ENCODE assay signal across 8 mouse cellular contexts in the genomic region with DNA sequence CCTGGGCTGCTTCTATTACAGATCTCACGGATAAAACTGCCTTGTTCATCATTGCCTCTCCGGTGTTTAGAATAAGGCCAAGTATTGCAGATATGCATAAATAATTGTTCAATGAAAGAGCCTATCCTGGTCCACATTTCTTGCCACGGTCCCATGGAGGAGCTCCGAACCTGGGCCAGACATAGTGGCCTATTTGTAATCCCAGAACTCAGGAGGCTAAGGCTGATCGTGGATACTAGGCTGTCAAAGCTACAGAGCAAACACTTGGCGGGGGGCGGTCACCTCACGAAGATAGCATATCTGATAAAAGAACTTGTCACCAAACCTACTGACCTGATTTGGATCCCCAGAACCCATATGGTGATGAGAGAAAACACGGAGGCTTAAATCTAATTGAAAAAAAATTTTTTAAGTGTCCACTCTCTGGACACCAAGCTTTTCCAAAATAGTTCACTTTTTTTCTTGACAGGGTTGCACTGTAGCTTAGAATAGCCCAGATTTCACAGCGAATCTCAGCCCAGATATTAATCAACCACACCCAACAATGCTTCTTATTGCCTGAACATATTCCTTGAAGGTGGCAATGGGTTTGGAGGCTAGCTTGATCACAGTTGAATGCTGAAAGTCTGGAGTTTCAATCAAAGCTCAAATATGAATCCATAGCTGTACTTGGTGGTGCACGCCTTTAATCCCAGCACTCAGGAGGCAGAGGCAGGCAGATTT. TPM values are rescaled to one million over a fixed set of nuclear protein-coding genes. Genes with fewer than 3 reads are reported as not detected.
DNase-seq lines count a peak whose midpoint lies in the region; ATAC-seq and TF ChIP-seq lines count a peak whose summit lies in the region.

No protein-coding gene starts in this region.

- peaks cover 80% of the 10 kb centered on the region for H3K4me1 ChIP-seq in megakaryocyte, embryonic 14.5 days
- H3K4me1 ChIP-seq in forebrain, embryonic 11.5 days (replicated peaks; ENCODE audit: control insufficient read depth, insufficient read depth, low read length): peaks cover 18% of the 10 kb centered on the region
- H3K4me1 ChIP-seq in limb, embryonic 11.5 days (ENCODE audit: control insufficient read depth, insufficient read depth, low read length): peaks cover 19% of the 10 kb centered on the region
- peaks cover 16% of the 10 kb centered on the region for H3K4me1 ChIP-seq in olfactory bulb, adult 2 months (ENCODE audit: control insufficient read depth, insufficient read depth, low read length)

- no peak for DNase-seq in forebrain, embryonic 11.5 days (ENCODE audit: low spot score)
- no peak for DNase-seq in limb, embryonic 11.5 days (ENCODE audit: low spot score)
- DNase-seq in layer of hippocampus, postnatal 36 days: no peak
- DNase-seq in cerebellum, adult 9-10 months: no peak
- no peak for DNase-seq in kidney, adult 8-10 months

- no peak for TF ChIP-seq CTCF in olfactory bulb, adult 2 months (IDR thresholded peaks at IDR 0.05; ENCODE audit: insufficient read depth, low read depth, low read length)

- peak overlapping the region; percentile 93 for H3K27ac ChIP-seq in forebrain, embryonic 11.5 days (ENCODE audit: low read depth, low read length)
- H3K27ac ChIP-seq in limb, embryonic 11.5 days (replicated peaks; ENCODE audit: low read depth, low read length): peak overlapping the region; percentile 96
- H3K27ac ChIP-seq in olfactory bulb, adult 2 months (ENCODE audit: insufficient read depth, low read depth, low read length): 0 out of 2 replicates have a peak overlapping the region, but pooled peaks have one; percentile 43

- H3K4me2 ChIP-seq in forebrain, embryonic 11.5 days (ENCODE audit: low read depth, low read length, severe bottlenecking): peak overlapping the region; percentile 56
- H3K4me2 ChIP-seq in limb, embryonic 11.5 days (ENCODE audit: low read depth, severe bottlenecking): peak overlapping the region; percentile 53

- no peaks in the 10 kb centered on the region for H3K27me3 ChIP-seq in megakaryocyte, embryonic 14.5 days (replicated peaks)
- H3K27me3 ChIP-seq in forebrain, embryonic 11.5 days (ENCODE audit: control insufficient read depth, insufficient read depth, low read length): no peaks in the 10 kb centered on the region
- H3K27me3 ChIP-seq in limb, embryonic 11.5 days (ENCODE audit: control insufficient read depth, insufficient read depth, low read length): no peaks in the 10 kb centered on the region

- peak overlapping the region; percentile 84 for H3K9ac ChIP-seq in forebrain, embryonic 11.5 days (ENCODE audit: low read length)
- peak overlapping the region; percentile 35; the same call in 1 of the 2 replicates for H3K9ac ChIP-seq in limb, embryonic 11.5 days (ENCODE audit: low read length)

- peaks cover 74% of the 10 kb centered on the region for H3K36me3 ChIP-seq in megakaryocyte, embryonic 14.5 days (replicated peaks; ENCODE audit: low read length)
- peaks cover 17% of the 10 kb centered on the region; the same call in 1 of the 2 replicates for H3K36me3 ChIP-seq in forebrain, embryonic 11.5 days (ENCODE audit: control insufficient read depth, insufficient read depth, low read length)
- H3K36me3 ChIP-seq in limb, embryonic 11.5 days (ENCODE audit: control insufficient read depth, insufficient read depth, low read length): peaks cover 39% of the 10 kb centered on the region

- ATAC-seq in megakaryocyte, adult 5-6 weeks (ENCODE audit: poor library complexity, severe bottlenecking): no peak
- peak; percentile 44 for ATAC-seq in forebrain, embryonic 11.5 days (replicated peaks; ENCODE audit: low FRiP score)
- ATAC-seq in limb, embryonic 11.5 days (ENCODE audit: insufficient number of reproducible peaks, low FRiP score, low TSS enrichment, low read depth): no peak; the same call in none of the 2 replicates

- TF ChIP-seq POLR2A in olfactory bulb, adult 2 months (IDR thresholded peaks at IDR 0.05; ENCODE audit: insufficient read depth, low read depth, low read length): no peak

- WGBS in forebrain, embryonic 11.5 days: 30% methylated on average over 11 of the region's 11 CpGs
- 31% methylated on average over 11 of the region's 11 CpGs for WGBS in limb, embryonic 11.5 days
- 23% methylated on average over 11 of the region's 11 CpGs for WGBS in olfactory bulb, adult 2 months

- no peaks in the 10 kb centered on the region for H3K9me3 ChIP-seq in megakaryocyte, embryonic 14.5 days
- H3K9me3 ChIP-seq in forebrain, embryonic 11.5 days (ENCODE audit: control insufficient read depth, low read length): no peaks in the 10 kb centered on the region
- no peaks in the 10 kb centered on the region for H3K9me3 ChIP-seq in limb, embryonic 11.5 days (ENCODE audit: control insufficient read depth, low read length)

- H3K4me3 ChIP-seq in megakaryocyte, embryonic 14.5 days (replicated peaks): peak overlapping the region; percentile 97
- peak overlapping the region; percentile 64 for H3K4me3 ChIP-seq in forebrain, embryonic 11.5 days (ENCODE audit: low read depth, low read length)
- peak overlapping the region; percentile 74 for H3K4me3 ChIP-seq in limb, embryonic 11.5 days (ENCODE audit: low read depth, low read length)
- H3K4me3 ChIP-seq in olfactory bulb, adult 2 months (ENCODE audit: insufficient read depth, low read depth, low read length): peak overlapping the region; percentile 80

RNA-seq across cellular contexts. Expression of gene Ppp4c, which starts 0.6 kb away (rescaled TPM):
- 46.3 and 115 TPM in 2 replicates for polyA plus RNA-seq in megakaryocyte, embryonic 14.5 days (2012; ENCODE audit: insufficient read depth, low replicate concordance)
- total RNA-seq in megakaryocyte, adult 5-6 weeks (2015): 186 and 196 TPM in 2 replicates
- total RNA-seq in megakaryocyte, adult 5-6 weeks (2017): 139 and 154 TPM in 2 replicates
- 348 and 392 TPM in 2 replicates for polyA plus RNA-seq in forebrain, embryonic 11.5 days (2014; fragmentation: Nextera tagmentation; extraction: Ambion mirVana)
- 400 and 426 TPM in 2 replicates for polyA plus RNA-seq in limb, embryonic 11.5 days (2014; fragmentation: Nextera tagmentation; extraction: Ambion mirVana)
- not detected in 2 replicates for polyA plus RNA-seq in olfactory bulb, adult 2 months (2012; ENCODE audit: insufficient read depth, insufficient read length, low replicate concordance, missing spikeins)
- 10 to 100 TPM; 54.3 to 59.5 TPM for total RNA-seq in layer of hippocampus, postnatal 36 days (2021)

RNA-seq across cellular contexts. Expression of gene Fam57b, which starts 4.6 kb away (rescaled TPM):
- 13.5 and 29.3 TPM in 2 replicates for polyA plus RNA-seq in megakaryocyte, embryonic 14.5 days (2012; ENCODE audit: insufficient read depth, low replicate concordance)
- total RNA-seq in megakaryocyte, adult 5-6 weeks (2015): not detected in 2 replicates
- not detected in 2 replicates for total RNA-seq in megakaryocyte, adult 5-6 weeks (2017)
- polyA plus RNA-seq in forebrain, embryonic 11.5 days (2014; fragmentation: Nextera tagmentation; extraction: Ambion mirVana): 10.2 and 10.6 TPM in 2 replicates
- not detected in 2 replicates for polyA plus RNA-seq in limb, embryonic 11.5 days (2014; fragmentation: Nextera tagmentation; extraction: Ambion mirVana)
- polyA plus RNA-seq in olfactory bulb, adult 2 months (2012; ENCODE audit: insufficient read depth, insufficient read length, low replicate concordance, missing spikeins): not detected in 2 replicates
- total RNA-seq in layer of hippocampus, postnatal 36 days (2021): 10 to 100 TPM; 75.1 to 83.3 TPM

RNA-seq across cellular contexts. Expression of gene Tbx6, which starts 11.6 kb away (rescaled TPM):
- 3.0 and 15.0 TPM in 2 replicates for polyA plus RNA-seq in megakaryocyte, embryonic 14.5 days (2012; ENCODE audit: insufficient read depth, low replicate concordance)
- 0.68 and 1.0 TPM in 2 replicates for total RNA-seq in megakaryocyte, adult 5-6 weeks (2015)
- total RNA-seq in megakaryocyte, adult 5-6 weeks (2017): 0.98 and 0.99 TPM in 2 replicates
- 0.28 and 0.61 TPM in 2 replicates for polyA plus RNA-seq in forebrain, embryonic 11.5 days (2014; fragmentation: Nextera tagmentation; extraction: Ambion mirVana)
- polyA plus RNA-seq in limb, embryonic 11.5 days (2014; fragmentation: Nextera tagmentation; extraction: Ambion mirVana): 0.45 and 0.67 TPM in 2 replicates
- polyA plus RNA-seq in olfactory bulb, adult 2 months (2012; ENCODE audit: insufficient read depth, insufficient read length, low replicate concordance, missing spikeins): not detected in 2 replicates
- 1 to 10 TPM in 1 of 2 experiments, under 1 TPM in 1; 0.75 to 1.1 TPM for total RNA-seq in layer of hippocampus, postnatal 36 days (2021)

RNA-seq across cellular contexts. Expression of gene Ypel3, which starts 16.1 kb away (rescaled TPM):
- 284 and 689 TPM in 2 replicates for polyA plus RNA-seq in megakaryocyte, embryonic 14.5 days (2012; ENCODE audit: insufficient read depth, low replicate concordance)
- total RNA-seq in megakaryocyte, adult 5-6 weeks (2015): 196 and 200 TPM in 2 replicates
- total RNA-seq in megakaryocyte, adult 5-6 weeks (2017): 91.7 and 117 TPM in 2 replicates
- polyA plus RNA-seq in forebrain, embryonic 11.5 days (2014; fragmentation: Nextera tagmentation; extraction: Ambion mirVana): 63.9 and 80.5 TPM in 2 replicates
- polyA plus RNA-seq in limb, embryonic 11.5 days (2014; fragmentation: Nextera tagmentation; extraction: Ambion mirVana): 97.8 and 112 TPM in 2 replicates
- not detected in 2 replicates for polyA plus RNA-seq in olfactory bulb, adult 2 months (2012; ENCODE audit: insufficient read depth, insufficient read length, low replicate concordance, missing spikeins)
- 100 to 1,000 TPM; 278 to 291 TPM for total RNA-seq in layer of hippocampus, postnatal 36 days (2021)

RNA-seq across cellular contexts. Expression of gene Gdpd3, which starts 26.7 kb away (rescaled TPM):
- polyA plus RNA-seq in megakaryocyte, embryonic 14.5 days (2012; ENCODE audit: insufficient read depth, low replicate concordance): 3.4 TPM in 1 of 2 replicates, not detected in the other
- total RNA-seq in megakaryocyte, adult 5-6 weeks (2015): 26.8 and 37.3 TPM in 2 replicates
- 57.9 and 71.4 TPM in 2 replicates for total RNA-seq in megakaryocyte, adult 5-6 weeks (2017)
- 1.5 and 1.9 TPM in 2 replicates for polyA plus RNA-seq in forebrain, embryonic 11.5 days (2014; fragmentation: Nextera tagmentation; extraction: Ambion mirVana)
- polyA plus RNA-seq in limb, embryonic 11.5 days (2014; fragmentation: Nextera tagmentation; extraction: Ambion mirVana): 1.7 and 2.4 TPM in 2 replicates
- polyA plus RNA-seq in olfactory bulb, adult 2 months (2012; ENCODE audit: insufficient read depth, insufficient read length, low replicate concordance, missing spikeins): not detected in 2 replicates
- 1 to 10 TPM; 2.5 to 5.1 TPM for total RNA-seq in layer of hippocampus, postnatal 36 days (2021)

Comparison
In these comparisons a context has a peak if more than half of its experiments do, and no peak if none do; other contexts are left out.
1. H3K27ac ChIP-seq: peak in every context shown above with its lines; median percentile 96 in limb, embryonic 11.5 days; 93 in forebrain, embryonic 11.5 days; 43 in olfactory bulb, adult 2 months.
2. RNA of gene Fam57b, which starts 4.6 kb away (polyA plus RNA-seq): 13.5 to 29.3 TPM in megakaryocyte, embryonic 14.5 days and 10.2 to 10.6 TPM in forebrain, embryonic 11.5 days; not detected in limb, embryonic 11.5 days and not detected in olfactory bulb, adult 2 months; every median in the first group is over 10 times any median in the second.
3. Peak in every context shown above with its lines, with median percentiles within 50 percentile points of each other: H3K4me3 ChIP-seq.